Mouse (Mus musculus) adrenal gland, postnatal 36 days (tissue): ENCODE measurements around the gene Mup2. TPM values are rescaled to one million over a fixed set of nuclear protein-coding genes. Genes with fewer than 3 reads are reported as not detected.
"Not testable (repeated sequence)": the region's sequence is repeated elsewhere in the genome, so short reads cannot be mapped to it uniquely, and the experiment has no call there.

Experiments
- DNase-seq, 2 experiments: peaks; one replicate each; pipeline ENCODE4 v3.0.0; 2021; ENCODE audit warnings: mixed read lengths in 1 of 2
- long read RNA-seq, 2 experiments: library from polyadenylated mRNA; stranded (forward); transcript quantifications; one replicate each; pipeline ENCODE4 v2.0.0; 2021; ENCODE audit warnings: borderline sequencing depth in 2 of 2
- total RNA-seq, 2 experiments: library from RNA; stranded (reverse); gene quantifications; 2 replicates each; pipeline ENCODE4 v1.2.3; 2021

Gene Mup2
- under 1 TPM in 1 of 2 experiments, not detected in 1; 0.36 TPM for total RNA-seq
- long read RNA-seq, experiment 1: 0 reads
- long read RNA-seq, experiment 2, partial matches to known transcripts: 2 of 2 reads
- long read RNA-seq, experiment 2, other reads (novel, unspliced or antisense): 0 of 2 reads

DNA sequence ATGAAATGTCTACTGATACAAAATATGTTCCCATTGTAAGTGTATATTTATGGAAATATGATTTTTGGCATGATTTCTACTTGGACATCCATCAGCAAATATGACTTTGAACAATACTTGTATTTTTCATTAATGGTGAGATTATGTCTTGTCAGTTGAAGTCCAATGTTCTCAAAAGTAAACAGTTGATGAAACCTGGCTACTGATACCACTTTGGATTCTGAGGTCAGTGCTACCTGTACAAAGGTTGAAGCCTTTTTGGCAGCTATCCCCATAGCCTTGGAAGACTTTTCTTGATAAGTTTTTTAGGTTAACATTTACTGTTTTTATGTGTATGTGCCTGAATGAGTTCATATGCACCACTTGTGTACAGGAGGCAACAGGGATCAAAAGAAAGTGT lies at the start of gene Mup2:
Mup2 (minus strand) TSS at position 101 of the 400 bp plus-strand sequence.
- DNase-seq: not testable (repeated sequence)

Other genes with a start within 250 kb of the Mup2 start
- not detected for gene Slc46a2, start 239.2 kb downstream of the Mup2 start, total RNA-seq
- gene Mup4, start 193.6 kb downstream of the Mup2 start, total RNA-seq: not detected
- not detected for gene Mup6, start 190.0 kb downstream of the Mup2 start, total RNA-seq
- gene Mup7, start 83.8 kb downstream of the Mup2 start, total RNA-seq: 1 to 10 TPM in 1 of 2 experiments, not detected in 1; 8.9 TPM
- not detected for gene Mup8, start 68.3 kb upstream of the Mup2 start, total RNA-seq